Mouse (Mus musculus) liver, embryonic 12.5 days (tissue): ENCODE results near the gene Krt82. TPM values are rescaled to one million over a fixed set of nuclear protein-coding genes. Genes with fewer than 3 reads are reported as not detected.

ENCODE experiments used
- ATAC-seq: fragments of 200-750 bp; cut with Nextera tagmentation; 2 replicates; pipeline ENCODE4 v1.8.0; 2017; ENCODE audit warnings: moderate number of reproducible peaks, mild to moderate bottlenecking, moderate library complexity
- H3K27ac ChIP-seq: fragments of 300-500 bp; sonication (generic); 2 replicates; pipeline ENCODE4 v1.5.1; 2016; ENCODE audit warnings: mild to moderate bottlenecking
- H3K27me3 ChIP-seq: fragments of 300-500 bp; sonication (generic); replicated peaks from 2 replicates; pipeline ENCODE4 v1.6.1; 2016; ENCODE audit warnings: mild to moderate bottlenecking, moderate library complexity
- H3K36me3 ChIP-seq: fragments of 300-500 bp; sonication (generic); 2 replicates; pipeline ENCODE4 v1.6.1; 2016; ENCODE audit warnings: mild to moderate bottlenecking, moderate library complexity
- H3K4me1 ChIP-seq: fragments of 300-500 bp; sonication (generic); 2 replicates; pipeline ENCODE4 v1.6.1; 2016
- H3K4me2 ChIP-seq: fragments of 300-500 bp; sonication (generic); 2 replicates; pipeline ENCODE4 v1.6.1; 2016; ENCODE audit warnings: mild to moderate bottlenecking, moderate library complexity
- H3K4me3 ChIP-seq: fragments of 300-500 bp; sonication (generic); 2 replicates; pipeline ENCODE4 v1.5.1; 2016; ENCODE audit warnings: mild to moderate bottlenecking, moderate library complexity
- H3K9ac ChIP-seq: fragments of 300-500 bp; sonication (generic); 2 replicates; pipeline ENCODE4 v1.6.1; 2016; ENCODE audit warnings: mild to moderate bottlenecking, moderate library complexity
- H3K9me3 ChIP-seq: fragments of 300-500 bp; sonication (generic); replicated peaks from 2 replicates; pipeline ENCODE4 v1.6.1; 2016; ENCODE audit warnings: mild to moderate bottlenecking, moderate library complexity
- WGBS: fragments of 180-500 bp; shearing (Covaris S2); methylation state at CpG from one replicate; pipeline ENCODE4 v1.1.7; 2016; ENCODE audit not compliant: insufficient replicate concordance; 5-methylcytosine and 5-hydroxymethylcytosine counted together
- polyA plus RNA-seq: library from polyadenylated mRNA; unstranded; fragments of >200 nt; fragmentation: Nextera tagmentation; extraction: Ambion mirVana; gene quantifications from 2 replicates; pipeline ENCODE4 v1.2.1, GENCODE M21; 2016

Krt82 gene
- polyA plus RNA-seq = not detected in 2 replicates

DNA sequence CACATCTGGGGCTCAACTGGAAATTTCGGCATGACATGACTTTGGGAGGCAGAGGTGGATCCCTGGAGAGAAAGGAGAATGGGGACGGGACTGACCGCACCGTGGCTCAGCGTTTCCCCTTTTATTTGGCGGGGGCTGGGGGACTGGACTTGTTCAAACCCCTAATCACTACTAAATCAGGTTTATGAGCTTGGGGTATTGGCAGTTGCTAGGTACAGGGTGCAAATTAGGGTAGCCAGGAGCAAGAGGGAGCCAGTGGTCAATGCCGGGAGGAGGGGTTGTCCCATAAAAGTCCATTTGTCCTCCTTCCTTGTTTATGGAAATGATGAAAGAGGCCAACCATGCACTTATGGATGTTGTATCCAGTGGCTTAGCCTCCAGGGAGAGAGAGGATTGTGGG lies at the start of gene Krt82:
Gene Krt82, minus strand, starts transcription at position 101 of the 400 bp plus-strand sequence.
- H3K9ac ChIP-seq = no peak within 1 kb of the TSS
- no peak within 1 kb of the TSS for H3K27ac ChIP-seq
- H3K9me3 ChIP-seq = no peaks in the 10 kb centered on the region
- peaks cover 49% of the 10 kb centered on the region for H3K27me3 ChIP-seq
- no peak within 1 kb of the TSS for H3K4me3 ChIP-seq
- no peaks in the 10 kb centered on the region for H3K4me1 ChIP-seq
- no peaks in the 10 kb centered on the region for H3K36me3 ChIP-seq
- no peak within 1 kb of the TSS for H3K4me2 ChIP-seq
- 72% methylated on average over 7 of the region's 7 CpGs for WGBS
- no peak for ATAC-seq

DNA sequence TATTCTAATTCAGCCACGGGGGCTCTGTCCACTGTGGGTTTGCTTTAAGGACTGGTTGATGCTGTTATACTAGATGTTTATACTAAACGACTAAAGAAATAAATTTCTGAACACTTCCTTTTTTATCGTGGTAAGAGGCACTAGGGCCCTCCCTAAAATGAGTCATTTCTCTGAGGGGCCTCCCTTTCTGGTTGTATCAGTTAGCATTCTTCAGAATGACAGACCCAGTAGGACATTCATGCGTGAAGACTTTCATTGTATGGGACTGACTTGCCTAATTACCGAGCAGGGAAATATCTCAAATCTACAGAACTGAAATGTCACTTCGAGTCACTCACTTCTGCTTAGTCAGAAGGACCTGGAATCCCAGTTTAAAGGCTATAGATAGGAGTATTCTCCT lies 48.7 kb upstream of the Krt82 start:
- no peak for ATAC-seq
- Histone ChIP-seq H3K4me1 (no peaks in the 10 kb centered on the region), H3K27ac (no peak overlapping the region), H3K9me3 (no peaks in the 10 kb centered on the region), H3K36me3 (no peaks in the 10 kb centered on the region), H3K27me3 (no peaks in the 10 kb centered on the region), H3K4me2 (no peak overlapping the region), H3K4me3 (no peak overlapping the region), H3K9ac (no peak overlapping the region)
- WGBS = 49% methylated on average over 6 of the region's 6 CpGs

DNA sequence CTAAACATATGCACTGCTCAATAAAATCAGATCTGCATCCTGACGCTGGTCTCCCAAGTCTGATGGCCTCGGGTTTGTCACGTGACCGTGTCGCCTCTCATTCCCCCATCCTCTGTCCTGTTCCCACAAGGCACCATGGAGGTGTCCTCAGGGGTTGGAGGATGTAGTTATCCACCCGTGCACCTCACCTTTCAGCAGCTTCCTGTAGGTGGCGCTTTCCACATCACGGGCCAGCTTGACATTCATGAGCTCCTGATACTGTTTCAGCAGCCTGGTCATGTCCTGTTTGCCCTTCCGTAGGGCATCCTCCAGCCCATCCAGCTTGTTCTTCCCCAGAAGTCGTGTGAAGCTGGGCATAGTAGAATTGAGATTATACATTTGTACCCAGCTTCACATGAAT lies 37.7 kb upstream of the Krt82 start:
- Histone ChIP-seq H3K9ac (no peak overlapping the region), H3K4me3 (no peak overlapping the region), H3K4me1 (no peaks in the 10 kb centered on the region), H3K27ac (no peak overlapping the region), H3K4me2 (no peak overlapping the region), H3K27me3 (no peaks in the 10 kb centered on the region), H3K9me3 (no peaks in the 10 kb centered on the region), H3K36me3 (no peaks in the 10 kb centered on the region)
- ATAC-seq = no peak
- 66% methylated on average over 10 of the region's 10 CpGs for WGBS

DNA sequence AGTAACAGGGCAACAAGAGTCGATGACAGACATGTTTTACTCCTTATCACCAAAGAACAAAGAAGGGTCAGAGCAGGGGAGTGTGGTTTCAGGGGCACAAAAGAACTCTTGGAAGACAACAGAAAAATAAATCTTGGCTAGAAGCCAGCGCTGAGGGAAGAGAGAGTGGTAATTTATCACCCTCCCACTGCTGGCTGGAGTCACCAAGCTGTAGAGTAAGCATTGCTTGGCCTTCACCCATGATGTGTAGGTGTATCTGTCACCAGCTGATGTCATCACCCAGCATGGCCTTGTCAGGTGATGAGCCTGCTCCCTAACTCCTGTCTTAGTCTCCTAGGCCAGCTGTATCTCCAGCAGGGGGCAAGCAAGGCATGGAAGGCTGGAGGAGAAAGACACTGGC lies 34.0 kb upstream of the Krt82 start:
- WGBS = 28% methylated on average over 2 of the region's 2 CpGs
- H3K4me3 ChIP-seq = no peak overlapping the region
- no peak overlapping the region for H3K9ac ChIP-seq
- H3K4me2 ChIP-seq = no peak overlapping the region
- no peaks in the 10 kb centered on the region for H3K27me3 ChIP-seq
- no peak overlapping the region for H3K27ac ChIP-seq
- ATAC-seq = no peak
- H3K36me3 ChIP-seq = no peaks in the 10 kb centered on the region
- H3K9me3 ChIP-seq = no peaks in the 10 kb centered on the region
- H3K4me1 ChIP-seq = no peaks in the 10 kb centered on the region

DNA sequence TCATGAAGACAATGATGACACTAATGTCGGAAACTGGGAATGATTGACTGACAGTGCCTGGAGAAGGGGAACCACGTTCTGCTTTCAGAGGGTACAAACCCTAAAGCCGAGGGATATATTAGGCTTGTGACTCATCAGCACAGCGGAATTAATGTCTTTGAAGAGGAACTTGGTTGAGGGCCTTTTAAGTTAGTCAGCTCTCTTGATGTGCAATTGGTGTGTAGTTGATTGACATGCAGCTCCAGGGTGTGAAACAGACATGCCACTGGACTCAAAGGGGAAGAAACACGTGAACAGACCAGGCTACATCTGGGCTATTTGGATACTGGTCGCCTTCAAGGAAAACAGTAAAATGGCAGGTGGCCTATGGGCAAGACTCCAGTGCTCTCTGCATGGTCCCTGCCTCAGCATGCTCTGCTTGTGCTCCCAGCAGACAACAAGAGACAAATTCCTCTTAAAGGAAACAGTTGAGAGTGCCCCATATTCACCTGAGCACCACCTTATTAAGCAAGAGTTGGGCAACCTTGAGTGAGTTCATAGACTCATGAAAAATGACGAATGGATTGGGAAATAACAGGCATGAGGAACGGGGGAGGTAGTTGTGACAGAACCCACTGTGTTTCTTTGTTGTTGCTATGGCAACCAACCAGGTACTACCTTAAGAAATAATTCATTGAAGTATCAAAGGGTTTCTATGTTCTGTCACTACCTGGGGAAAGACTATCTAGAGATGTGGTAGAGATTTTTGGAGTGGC lies 32.9 kb upstream of the Krt82 start:
- H3K4me2 ChIP-seq = no peak overlapping the region
- 55% methylated on average over 8 of the region's 8 CpGs for WGBS

DNA sequence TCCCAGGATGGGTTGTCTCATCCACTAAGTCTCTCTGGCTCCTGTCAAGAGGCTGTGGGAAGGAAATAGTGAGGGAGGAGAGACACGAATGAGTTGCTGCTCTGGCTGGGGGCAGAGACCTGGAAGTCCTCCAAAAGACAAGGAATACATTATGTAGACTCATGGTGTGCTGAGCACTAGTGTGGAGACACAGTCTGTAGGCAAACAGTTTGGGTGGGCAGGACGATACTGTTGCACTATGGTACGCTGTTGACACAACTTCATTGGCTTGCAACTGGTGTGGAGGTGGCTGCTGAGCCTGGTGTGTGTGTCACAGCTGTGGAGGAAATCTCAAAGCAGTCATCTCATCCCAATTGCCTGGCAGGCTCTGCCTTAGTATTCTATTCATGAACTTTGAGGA lies 31.2 kb upstream of the Krt82 start:
- ATAC-seq = no peak
- H3K4me3 ChIP-seq = no peak overlapping the region
- H3K4me1 ChIP-seq = no peaks in the 10 kb centered on the region
- no peaks in the 10 kb centered on the region for H3K36me3 ChIP-seq
- 56% methylated on average over 3 of the region's 3 CpGs for WGBS
- H3K9ac ChIP-seq = no peak overlapping the region
- no peak overlapping the region for H3K27ac ChIP-seq
- H3K4me2 ChIP-seq = no peak overlapping the region
- no peaks in the 10 kb centered on the region for H3K9me3 ChIP-seq
- no peaks in the 10 kb centered on the region for H3K27me3 ChIP-seq

More for the DNA sequence above, 32.9 kb upstream of the Krt82 start:
- H3K27me3 ChIP-seq = no peaks in the 10 kb centered on the region
- H3K36me3 ChIP-seq = no peaks in the 10 kb centered on the region
- no peaks in the 10 kb centered on the region for H3K4me1 ChIP-seq
- H3K9me3 ChIP-seq = no peaks in the 10 kb centered on the region
- H3K9ac ChIP-seq = no peak overlapping the region
- no peak for ATAC-seq
- no peak overlapping the region for H3K4me3 ChIP-seq
- no peak overlapping the region for H3K27ac ChIP-seq

DNA sequence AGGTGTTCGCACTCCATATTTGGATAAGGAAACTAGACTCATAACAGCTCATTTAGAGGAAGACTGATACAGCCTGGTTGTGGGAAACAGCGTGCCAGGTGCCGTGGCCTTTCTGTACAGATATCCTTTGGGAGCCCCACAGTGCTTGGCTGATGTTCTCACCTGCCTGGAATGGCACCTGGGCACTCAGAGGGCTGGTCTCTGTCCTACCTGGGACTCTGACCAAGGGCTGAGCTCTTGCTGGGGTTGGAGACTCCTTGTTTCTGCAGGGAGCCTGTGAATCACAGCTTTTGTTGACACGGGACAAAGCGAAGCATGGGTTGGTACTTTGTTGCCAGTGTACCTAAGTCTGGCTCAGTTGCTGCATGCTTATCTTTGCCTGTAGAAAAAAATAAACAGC lies 25.0 kb upstream of the Krt82 start:
- no peak overlapping the region for H3K4me3 ChIP-seq
- no peak overlapping the region for H3K4me2 ChIP-seq
- no peaks in the 10 kb centered on the region for H3K9me3 ChIP-seq
- ATAC-seq = no peak
- WGBS = 56% methylated on average over 5 of the region's 5 CpGs
- no peaks in the 10 kb centered on the region for H3K36me3 ChIP-seq
- H3K27me3 ChIP-seq = peaks cover 14% of the 10 kb centered on the region; the same call in 1 of the 2 replicates
- no peak overlapping the region for H3K9ac ChIP-seq
- no peak overlapping the region for H3K27ac ChIP-seq
- H3K4me1 ChIP-seq = no peaks in the 10 kb centered on the region

DNA sequence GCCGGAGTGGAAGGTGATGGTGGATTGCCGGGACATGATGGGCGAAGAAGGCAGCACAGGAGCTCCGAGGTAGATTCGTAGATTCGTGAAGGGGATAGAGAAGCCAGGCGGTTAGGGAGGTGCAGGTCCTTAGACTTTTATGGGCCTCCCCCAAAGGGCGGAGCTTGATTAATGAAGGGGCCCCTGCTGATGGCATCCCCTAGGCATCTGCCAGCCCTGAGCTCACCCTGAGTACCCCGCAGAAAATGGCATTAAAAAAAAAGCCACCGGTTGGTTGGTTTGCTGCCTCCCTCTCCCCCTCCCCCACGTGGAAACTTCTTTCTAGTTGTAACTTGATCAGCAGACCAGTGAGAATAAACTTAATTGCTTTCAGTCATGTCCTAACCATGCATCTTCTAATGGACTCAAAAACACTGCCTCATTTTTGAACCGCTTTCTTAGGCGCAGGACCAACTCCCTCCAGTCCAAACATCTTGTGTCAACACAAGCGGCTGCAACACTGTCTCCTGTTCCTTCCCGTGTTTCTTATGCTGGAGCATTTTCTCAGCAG lies 23.4 kb upstream of the Krt82 start, which contains the start of gene Krt75:
Gene Krt75, minus strand, starts transcription at position 109 of the 550 bp plus-strand sequence.
- ATAC-seq = no peak

DNA sequence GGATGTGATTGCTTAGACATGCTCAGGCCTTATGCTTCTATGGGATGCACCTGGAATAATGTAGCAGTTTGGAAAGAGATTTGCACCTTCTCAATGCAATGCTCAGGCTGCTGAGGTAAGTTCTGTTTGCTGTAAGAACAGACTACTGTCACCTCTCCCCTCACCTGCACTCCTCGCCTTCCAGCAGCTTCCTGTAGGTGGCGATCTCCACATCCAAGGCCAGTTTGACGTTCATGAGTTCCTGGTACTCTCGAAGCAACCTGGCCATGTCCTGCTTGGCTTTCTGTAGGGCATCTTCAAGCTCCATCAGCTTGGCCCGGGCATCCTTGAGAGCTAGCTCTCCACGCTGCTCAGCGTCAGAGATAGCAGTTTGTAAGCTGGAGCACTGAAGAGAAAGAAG lies 17.3 kb upstream of the Krt82 start:
- H3K4me1 ChIP-seq = no peaks in the 10 kb centered on the region
- H3K4me2 ChIP-seq = no peak overlapping the region
- ATAC-seq = no peak
- no peaks in the 10 kb centered on the region for H3K36me3 ChIP-seq
- H3K9me3 ChIP-seq = no peaks in the 10 kb centered on the region
- 30% methylated on average over 7 of the region's 7 CpGs for WGBS
- H3K9ac ChIP-seq = no peak overlapping the region
- H3K27ac ChIP-seq = no peak overlapping the region
- H3K27me3 ChIP-seq = peaks cover 15% of the 10 kb centered on the region; the same call in 1 of the 2 replicates
- no peak overlapping the region for H3K4me3 ChIP-seq

More for the DNA sequence above, 23.4 kb upstream of the Krt82 start, which contains the start of gene Krt75:
- Histone ChIP-seq H3K27me3 (peaks cover 14% of the 10 kb centered on the region; the same call in 1 of the 2 replicates), H3K4me1 (no peaks in the 10 kb centered on the region), H3K4me3 (no peak within 1 kb of the TSS), H3K9me3 (no peaks in the 10 kb centered on the region), H3K4me2 (no peak within 1 kb of the TSS), H3K27ac (no peak within 1 kb of the TSS), H3K36me3 (no peaks in the 10 kb centered on the region), H3K9ac (no peak within 1 kb of the TSS)
- WGBS = 49% methylated on average over 15 of the region's 15 CpGs

DNA sequence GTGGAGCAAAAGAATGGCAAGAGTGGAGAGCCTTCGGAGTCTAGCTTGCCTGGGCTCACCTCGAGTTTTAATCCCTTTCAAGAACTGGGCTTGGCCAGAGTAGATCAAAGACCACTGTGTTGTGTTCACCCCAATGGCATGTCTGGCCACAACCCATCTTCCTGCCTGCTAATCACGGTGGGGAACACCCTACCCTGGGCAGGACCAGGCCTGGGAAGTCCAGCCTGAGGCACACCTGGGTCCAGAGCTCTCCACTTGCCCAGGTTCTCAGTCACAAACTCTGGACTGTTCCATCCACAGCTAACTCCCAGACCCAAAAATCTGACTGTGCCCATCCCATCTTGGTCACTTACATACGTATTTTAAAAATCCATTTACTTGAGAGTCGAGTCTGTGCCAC lies 12.4 kb upstream of the Krt82 start, which contains the start of gene Krt90:
Gene Krt90, minus strand, starts transcription at position 101 of the 400 bp plus-strand sequence.
- H3K9ac ChIP-seq = no peak within 1 kb of the TSS
- H3K9me3 ChIP-seq = no peaks in the 10 kb centered on the region
- H3K4me3 ChIP-seq = no peak within 1 kb of the TSS
- H3K27ac ChIP-seq = no peak within 1 kb of the TSS
- no peak within 1 kb of the TSS for H3K4me2 ChIP-seq
- no peak for ATAC-seq
- WGBS = 50% methylated on average over 5 of the region's 5 CpGs
- no peaks in the 10 kb centered on the region for H3K4me1 ChIP-seq
- H3K27me3 ChIP-seq = peaks cover 12% of the 10 kb centered on the region; the same call in 1 of the 2 replicates
- no peaks in the 10 kb centered on the region for H3K36me3 ChIP-seq

DNA sequence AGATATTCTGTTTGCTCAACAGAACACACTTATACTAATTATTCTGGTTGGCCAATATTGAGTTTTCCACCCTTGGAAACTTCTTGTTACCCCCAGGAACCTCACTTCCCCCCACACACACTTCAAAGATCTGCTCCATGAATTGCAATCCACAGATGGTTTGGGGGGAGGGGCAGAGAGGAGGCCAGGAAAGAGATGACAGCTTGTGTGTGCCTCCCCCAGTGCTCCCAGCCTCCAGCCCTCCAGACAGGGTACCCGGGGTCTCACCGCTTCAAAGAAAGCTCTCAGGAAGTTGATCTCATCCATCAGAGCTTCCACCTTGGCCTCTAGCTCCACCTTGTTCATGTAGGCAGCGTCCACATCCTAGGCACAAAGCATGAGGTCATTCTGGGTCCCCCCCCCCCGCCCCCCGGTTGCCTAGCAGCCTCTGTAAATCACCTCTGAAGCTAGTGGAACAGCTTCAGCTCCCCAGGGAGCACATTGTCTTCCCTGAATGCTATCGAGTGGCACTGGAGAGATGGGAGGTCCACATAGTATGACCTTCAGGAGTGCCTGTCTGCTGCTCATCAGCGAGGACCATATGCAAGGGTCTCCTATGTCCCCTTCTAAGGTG lies 7.7 kb upstream of the Krt82 start:
- no peak for ATAC-seq
- Histone ChIP-seq H3K27me3 (peaks cover 23% of the 10 kb centered on the region), H3K4me1 (no peaks in the 10 kb centered on the region), H3K4me2 (no peak overlapping the region), H3K4me3 (no peak overlapping the region), H3K9ac (no peak overlapping the region), H3K9me3 (no peaks in the 10 kb centered on the region), H3K36me3 (no peaks in the 10 kb centered on the region), H3K27ac (no peak overlapping the region)
- 15% methylated on average over 7 of the region's 7 CpGs for WGBS

DNA sequence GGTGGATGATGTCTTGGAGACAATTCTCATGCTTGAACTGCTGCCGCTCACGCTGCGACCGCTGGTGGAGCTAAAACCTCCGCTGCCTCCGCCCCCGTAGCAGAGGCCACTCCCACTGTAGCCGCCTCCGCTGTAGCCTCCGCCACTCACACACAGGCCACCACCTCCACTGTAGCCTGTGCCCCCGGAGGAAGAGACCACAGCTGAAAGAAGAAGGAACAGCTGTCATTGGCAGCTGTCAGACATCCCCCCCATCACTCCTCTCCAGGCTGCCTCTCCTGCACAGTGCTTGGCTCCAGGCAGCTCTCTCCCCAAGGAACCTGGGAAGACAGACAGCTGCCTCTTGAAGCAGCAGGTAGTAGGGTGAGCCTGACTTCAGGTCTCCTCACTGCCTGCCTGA lies 2.7 kb upstream of the Krt82 start:
- Histone ChIP-seq H3K27ac (no peak overlapping the region), H3K4me3 (no peak overlapping the region), H3K9me3 (no peaks in the 10 kb centered on the region), H3K36me3 (no peaks in the 10 kb centered on the region), H3K9ac (no peak overlapping the region), H3K4me2 (no peak overlapping the region), H3K27me3 (peaks cover 54% of the 10 kb centered on the region), H3K4me1 (no peaks in the 10 kb centered on the region)
- no peak for ATAC-seq
- under 1% methylated on average over 11 of the region's 11 CpGs for WGBS
